Mouse (Mus musculus) midbrain, embryonic 14.5 days (tissue): ENCODE data around the gene Gpalpp1. TPM values are rescaled to one million over a fixed set of nuclear protein-coding genes. Genes with fewer than 3 reads are reported as not detected.

Experiments used
- ATAC-seq: fragments of 200-750 bp; cut with Nextera tagmentation; 2 replicates; pipeline ENCODE4 v1.8.0; 2017; ENCODE audit warnings: moderate number of reproducible peaks, moderate library complexity; ENCODE audit not compliant: low FRiP score, low TSS enrichment
- DNase-seq: peaks from one replicate; pipeline ENCODE4 v3.0.0-alpha.2; 2015
- H3K27ac ChIP-seq: fragments of 300-500 bp; sonication (generic); replicated peaks from 2 replicates; pipeline ENCODE4 v1.5.1; 2014; ENCODE audit warnings: mild to moderate bottlenecking, low read depth, low read length, moderate library complexity
- H3K27me3 ChIP-seq: fragments of 300-500 bp; sonication (generic); 2 replicates; pipeline ENCODE4 v1.6.1; 2014; ENCODE audit warnings: low read length, control low read depth, mixed read lengths; ENCODE audit not compliant: control insufficient read depth, insufficient read depth
- H3K36me3 ChIP-seq: fragments of 300-500 bp; sonication (generic); 2 replicates; pipeline ENCODE4 v1.6.1; 2014; ENCODE audit warnings: low read length, control low read depth; ENCODE audit not compliant: control insufficient read depth, insufficient read depth
- H3K4me1 ChIP-seq: fragments of 300-500 bp; sonication (generic); 2 replicates; pipeline ENCODE4 v1.6.1; 2014; ENCODE audit warnings: mild to moderate bottlenecking, antibody characterized with exemption, low read length, control low read depth; ENCODE audit not compliant: control insufficient read depth, insufficient read depth
- H3K4me2 ChIP-seq: fragments of 300-500 bp; sonication (generic); 2 replicates; pipeline ENCODE4 v1.6.1; 2014; ENCODE audit warnings: mild to moderate bottlenecking, low read length, moderate library complexity
- H3K4me3 ChIP-seq: fragments of 300-500 bp; sonication (generic); replicated peaks from 2 replicates; pipeline ENCODE4 v1.5.1; 2014; ENCODE audit warnings: low read depth, low read length
- H3K9ac ChIP-seq: fragments of 300-500 bp; sonication (generic); replicated peaks from 2 replicates; pipeline ENCODE4 v1.6.1; 2014; ENCODE audit warnings: mild to moderate bottlenecking, low read length, moderate library complexity
- H3K9me3 ChIP-seq: fragments of 300-500 bp; sonication (generic); 2 replicates; pipeline ENCODE4 v1.6.1; 2016; ENCODE audit warnings: low read length, control low read depth, mixed read lengths; ENCODE audit not compliant: control insufficient read depth
- WGBS: fragments of 180-500 bp; shearing (Covaris S2); extraction: QIAGEN DNeasy Blood & Tissue Kit; methylation state at CpG from one replicate; pipeline ENCODE4 v1.1.7; 2014; 5-methylcytosine and 5-hydroxymethylcytosine counted together
- polyA plus RNA-seq: library from polyadenylated mRNA; unstranded; fragments of >200 nt; fragmentation: Nextera tagmentation; extraction: Ambion mirVana; gene quantifications from 2 replicates; pipeline ENCODE4 v1.2.1, GENCODE M21; 2014

The Gpalpp1 gene
- polyA plus RNA-seq, result 10.3 and 16.2 TPM in 2 replicates

GRCm38 (mm10) chr14:76110396-76111221 lies at the start of gene Gpalpp1, which contains the start of gene Nufip1:
Gpalpp1 (minus strand) TSS chr14:76110760.
Nufip1 (plus strand) TSS chr14:76110891.
- H3K4me1 ChIP-seq, result peaks cover 12% of the 10 kb centered on the region
- DNase-seq (peak; percentile 98), ATAC-seq (peak; percentile 99)
- H3K4me2 ChIP-seq, result peak within 1 kb of the TSS; percentile 69
- peaks cover 29% of the 10 kb centered on the region for H3K36me3 ChIP-seq
- H3K27ac ChIP-seq, result peak within 1 kb of the TSS; percentile 81
- no peaks in the 10 kb centered on the region for H3K27me3 ChIP-seq
- under 1% methylated on average over 69 of the region's 69 CpGs for WGBS
- peak within 1 kb of the TSS; percentile 89 for H3K4me3 ChIP-seq
- H3K9me3 ChIP-seq, result no peaks in the 10 kb centered on the region
- H3K9ac ChIP-seq, result peak within 1 kb of the TSS; percentile 78

- Histone ChIP-seq H3K4me2 (no peak overlapping the region), H3K36me3 (no peaks in the 10 kb centered on the region), H3K27ac (no peak overlapping the region), H3K9me3 (no peaks in the 10 kb centered on the region), H3K9ac (no peak overlapping the region), H3K4me1 (peaks cover 2% of the 10 kb centered on the region; the same call in 1 of the 2 replicates), H3K27me3 (no peaks in the 10 kb centered on the region), H3K4me3 (no peak overlapping the region)
- ATAC-seq (no peak), DNase-seq (no peak)
- 53% methylated on average over 5 of the region's 5 CpGs for WGBS
Observed at GRCm38 (mm10) chr14:76158192-76158785, 47.7 kb upstream of the Gpalpp1 start.

- Histone ChIP-seq H3K27me3 (no peaks in the 10 kb centered on the region), H3K27ac (no peak overlapping the region), H3K36me3 (no peaks in the 10 kb centered on the region), H3K4me2 (peak overlapping the region; percentile 69), H3K4me1 (peaks cover 4% of the 10 kb centered on the region; the same call in 1 of the 2 replicates), H3K4me3 (no peak overlapping the region), H3K9me3 (no peaks in the 10 kb centered on the region), H3K9ac (no peak overlapping the region)
- no peak for ATAC-seq
- no peak for DNase-seq
- 21% methylated on average over 6 of the region's 6 CpGs for WGBS
Observed at GRCm38 (mm10) chr14:76153828-76154227, 43.3 kb upstream of the Gpalpp1 start.

- Histone ChIP-seq H3K36me3 (no peaks in the 10 kb centered on the region), H3K9ac (peak overlapping the region; percentile 37; the same call in 1 of the 2 replicates), H3K27ac (peak overlapping the region; percentile 94), H3K27me3 (no peaks in the 10 kb centered on the region), H3K4me1 (peaks cover 4% of the 10 kb centered on the region; the same call in 1 of the 2 replicates), H3K4me2 (peak overlapping the region; percentile 69), H3K4me3 (peak overlapping the region; percentile 66), H3K9me3 (no peaks in the 10 kb centered on the region)
- ATAC-seq, result peak; percentile 19; the same call in 1 of the 2 replicates
- WGBS, result 3% methylated on average over 24 of the region's 24 CpGs
- peak; percentile 53 for DNase-seq
Observed at GRCm38 (mm10) chr14:76153003-76153675, 42.6 kb upstream of the Gpalpp1 start.

GRCm38 (mm10) chr14:76152162-76153002 lies 41.8 kb upstream of the Gpalpp1 start:
- Histone ChIP-seq H3K4me2 (peak overlapping the region; percentile 69), H3K9me3 (no peaks in the 10 kb centered on the region), H3K36me3 (no peaks in the 10 kb centered on the region), H3K27me3 (no peaks in the 10 kb centered on the region), H3K4me3 (peak overlapping the region; percentile 66), H3K9ac (peak overlapping the region; percentile 74), H3K4me1 (peaks cover 4% of the 10 kb centered on the region; the same call in 1 of the 2 replicates), H3K27ac (peak overlapping the region; percentile 94)
- DNase-seq, result peak; percentile 97
- peak; percentile 94 for ATAC-seq
- WGBS, result under 1% methylated on average over 41 of the region's 41 CpGs

- Histone ChIP-seq H3K9me3 (no peaks in the 10 kb centered on the region), H3K4me1 (peaks cover 4% of the 10 kb centered on the region; the same call in 1 of the 2 replicates), H3K36me3 (no peaks in the 10 kb centered on the region), H3K27me3 (no peaks in the 10 kb centered on the region), H3K27ac (peak overlapping the region; percentile 94), H3K9ac (peak overlapping the region; percentile 74), H3K4me3 (peak overlapping the region; percentile 66), H3K4me2 (peak overlapping the region; percentile 69)
- DNase-seq (no peak), ATAC-seq (no peak)
- WGBS, result 1% methylated on average over 10 of the region's 10 CpGs
Observed at GRCm38 (mm10) chr14:76151820-76152161, 41.2 kb upstream of the Gpalpp1 start.

GRCm38 (mm10) chr14:76151011-76151410 lies 40.5 kb upstream of the Gpalpp1 start:
- H3K4me2 ChIP-seq, result no peak overlapping the region
- peaks cover 4% of the 10 kb centered on the region; the same call in 1 of the 2 replicates for H3K4me1 ChIP-seq
- H3K27ac ChIP-seq, result no peak overlapping the region
- no peak overlapping the region for H3K4me3 ChIP-seq
- no peaks in the 10 kb centered on the region for H3K36me3 ChIP-seq
- no peaks in the 10 kb centered on the region for H3K9me3 ChIP-seq
- no peak for DNase-seq
- no peak for ATAC-seq
- no peaks in the 10 kb centered on the region for H3K27me3 ChIP-seq
- WGBS, result 74% methylated on average over 2 of the region's 2 CpGs
- no peak overlapping the region for H3K9ac ChIP-seq

- WGBS, result 86% methylated on average over 11 of the region's 11 CpGs
- Histone ChIP-seq H3K27me3 (no peaks in the 10 kb centered on the region), H3K27ac (no peak overlapping the region), H3K9ac (no peak overlapping the region), H3K36me3 (no peaks in the 10 kb centered on the region), H3K4me1 (peaks cover 4% of the 10 kb centered on the region; the same call in 1 of the 2 replicates), H3K9me3 (no peaks in the 10 kb centered on the region), H3K4me3 (no peak overlapping the region), H3K4me2 (no peak overlapping the region)
- DNase-seq (no peak), ATAC-seq (no peak)
Observed at GRCm38 (mm10) chr14:76150499-76150898, 39.9 kb upstream of the Gpalpp1 start.
